Mouse (Mus musculus): ENCODE results near the gene Qdpr. TPM values are rescaled to one million over a fixed set of nuclear protein-coding genes. Genes with fewer than 3 reads are reported as not detected.

The Qdpr gene
- 75.7 and 83.8 TPM in 2 replicates for polyA plus RNA-seq (2012; rRNA removed)

GRCm38 (mm10) chr5:45449831-45450716 lies at the start of gene Qdpr:
TSS of gene Qdpr (minus strand) at chr5:45450236.

GRCm38 (mm10) chr5:45493191-45494092 lies 43.4 kb upstream of the Qdpr start, which contains the start of gene Lap3:
TSS of gene Lap3 (plus strand) at chr5:45493374.

GRCm38 (mm10) chr5:45453451-45453850 lies 3.4 kb upstream of the Qdpr start, which contains the start of gene Clrn2:
TSS of gene Clrn2 (plus strand) at chr5:45453751.

Other genes with a start within 250 kb of the Qdpr start
- gene Clrn2, start 3.5 kb upstream of the Qdpr start, polyA plus RNA-seq (2012; rRNA removed) = 0.09 and 0.17 TPM in 2 replicates
- 22.8 and 25.4 TPM in 2 replicates for gene Lap3, start 43.1 kb upstream of the Qdpr start, polyA plus RNA-seq (2012; rRNA removed)
- 161 and 181 TPM in 2 replicates for gene Med28, start 70.0 kb upstream of the Qdpr start, polyA plus RNA-seq (2012; rRNA removed)
- gene Fam184b, start 189.4 kb upstream of the Qdpr start, polyA plus RNA-seq (2012; rRNA removed) = 4.1 and 5.1 TPM in 2 replicates
- gene Ncapg, start 219.7 kb upstream of the Qdpr start, polyA plus RNA-seq (2012; rRNA removed) = 5.0 TPM in 2 replicates